Mouse (Mus musculus): ENCODE data around the gene Gipc3. TPM values are rescaled to one million over a fixed set of nuclear protein-coding genes. Genes with fewer than 3 reads are reported as not detected.

Gene Gipc3
- total RNA-seq (2021): under 1 TPM; 0.12 to 0.28 TPM

GRCm38 (mm10) chr10:81342686-81343505 lies at the start of gene Gipc3:
Gipc3 (minus strand) TSS chr10:81343266.
- DNase-seq: no peak
- intact Hi-C loops (cut with DNase I): loop anchor here (10.0 kb wide), 1 partner anchor 148 kb away; no protein-coding TSS in a partner anchor

- intact Hi-C loops (cut with DNase I): loop anchor here (5.0 kb wide), 1 partner anchor 50 kb away; no protein-coding TSS in a partner anchor
- no peak for DNase-seq
Measured at GRCm38 (mm10) chr10:81392781-81393185, 49.7 kb upstream of the Gipc3 start, which contains the start of gene Smim24. Smim24 (plus strand) TSS chr10:81393051.

GRCm38 (mm10) chr10:81392270-81392669 lies 49.2 kb upstream of the Gipc3 start:
- intact Hi-C loops (cut with DNase I): loop anchor here (5.0 kb wide), 1 partner anchor 50 kb away; no protein-coding TSS in a partner anchor
- DNase-seq: no peak

- DNase-seq: no peak
- intact Hi-C loops (cut with DNase I): loop anchor here (5.0 kb wide), 1 partner anchor 52 kb away; no protein-coding TSS in a partner anchor
Measured at GRCm38 (mm10) chr10:81390678-81390965, 47.6 kb upstream of the Gipc3 start.

- peak; percentile 82 for DNase-seq
- intact Hi-C loops (cut with DNase I): loop anchor here (2.0 to 5.0 kb wide), 2 partner anchors 52 to 61 kb away; no protein-coding TSS in a partner anchor
Measured at GRCm38 (mm10) chr10:81389801-81390677, 47.0 kb upstream of the Gipc3 start.

- intact Hi-C loops (cut with DNase I): loop anchor here (2.0 kb wide), 1 partner anchor 61 kb away; no protein-coding TSS in a partner anchor
- DNase-seq: no peak
Measured at GRCm38 (mm10) chr10:81389373-81389772, 46.3 kb upstream of the Gipc3 start.

GRCm38 (mm10) chr10:81388505-81389055 lies 45.5 kb upstream of the Gipc3 start, which contains the start of gene Gm48552:
Gm48552 (plus strand) TSS chr10:81389005.
- DNase-seq: no peak
- intact Hi-C loops (cut with DNase I): loop anchor here (2.0 kb wide), 1 partner anchor 62 kb away; no protein-coding TSS in a partner anchor

GRCm38 (mm10) chr10:81387716-81388115 lies 44.6 kb upstream of the Gipc3 start:
- no peak for DNase-seq
- intact Hi-C loops (cut with DNase I): loop anchor here (2.0 kb wide), 1 partner anchor 63 kb away; no protein-coding TSS in a partner anchor

- intact Hi-C loops (cut with DNase I): no loop called here
- no peak for DNase-seq
Measured at GRCm38 (mm10) chr10:81385603-81386306, 42.7 kb upstream of the Gipc3 start.

GRCm38 (mm10) chr10:81384605-81384982 lies 41.5 kb upstream of the Gipc3 start:
- intact Hi-C loops (cut with DNase I): no loop called here
- no peak for DNase-seq

- DNase-seq: peak; percentile 100
- intact Hi-C loops (cut with DNase I): no loop called here
Measured at GRCm38 (mm10) chr10:81383802-81384604, 40.9 kb upstream of the Gipc3 start, which contains the start of the genes Dohh and Gm48551. Dohh (plus strand) TSS chr10:81384428. Gm48551 (plus strand) TSS chr10:81384466.

GRCm38 (mm10) chr10:81382039-81382438 lies 39.0 kb upstream of the Gipc3 start:
- intact Hi-C loops (cut with DNase I): no loop called here
- DNase-seq: no peak

- no peak for DNase-seq
- intact Hi-C loops (cut with DNase I): no loop called here
Measured at GRCm38 (mm10) chr10:81379809-81380378, 36.8 kb upstream of the Gipc3 start.

- no peak for DNase-seq
- intact Hi-C loops (cut with DNase I): no loop called here
Measured at GRCm38 (mm10) chr10:81379183-81379553, 36.1 kb upstream of the Gipc3 start.

GRCm38 (mm10) chr10:81378553-81379182 lies 35.6 kb upstream of the Gipc3 start:
- DNase-seq: peak; percentile 100
- intact Hi-C loops (cut with DNase I): no loop called here

- DNase-seq: no peak
- intact Hi-C loops (cut with DNase I): no loop called here
Measured at GRCm38 (mm10) chr10:81377793-81378552, 34.9 kb upstream of the Gipc3 start, which contains the start of gene Fzr1. Fzr1 (minus strand) TSS chr10:81378516.

GRCm38 (mm10) chr10:81377362-81377664 lies 34.2 kb upstream of the Gipc3 start:
- intact Hi-C loops (cut with DNase I): no loop called here
- DNase-seq: no peak
